Comparison of ENCODE assay signal across 20 mouse cellular contexts in the genomic region with DNA sequence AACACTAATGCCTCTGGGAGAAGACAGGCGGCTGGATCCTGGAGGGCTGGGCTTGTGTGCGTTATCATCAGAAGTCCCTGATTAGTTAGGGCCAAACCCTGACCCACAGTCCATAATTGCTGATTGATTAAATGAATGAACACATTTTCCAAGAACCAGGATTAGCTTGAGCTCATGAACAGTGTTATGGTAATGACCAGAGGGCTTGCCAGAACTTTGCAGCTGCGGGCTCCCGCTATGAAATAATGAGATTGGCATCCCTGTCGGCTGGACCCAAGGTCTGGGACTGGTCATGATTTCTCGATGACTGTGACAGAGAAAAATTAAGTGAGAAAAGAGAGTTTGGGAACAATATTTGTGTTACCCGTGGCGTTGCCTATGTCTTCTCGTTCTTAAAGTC. TPM values are rescaled to one million over a fixed set of nuclear protein-coding genes. Genes with fewer than 3 reads are reported as not detected.
DNase-seq lines count a peak whose midpoint lies in the region; ATAC-seq and TF ChIP-seq lines count a peak whose summit lies in the region.
"Had no signal": no experiment of that assay in that cellular context is flagged by ENCODE, and none has a peak within 500 bp of the region (broad histone marks: within the 10 kb centered on the region; RNA-seq: fewer than 3 reads in every experiment).

No protein-coding gene starts in this region.

- no peaks in the 10 kb centered on the region for H3K9me3 ChIP-seq in lung, embryonic 14.5 days (ENCODE audit: low read depth, low read length)
- no peaks in the 10 kb centered on the region for H3K9me3 ChIP-seq in forebrain, embryonic 15.5 days
- H3K9me3 ChIP-seq: heart, embryonic 15.5 days; kidney, embryonic 15.5 days; liver, embryonic 12.5 days had no signal

- no peak overlapping the region for H3K4me2 ChIP-seq in lung, embryonic 14.5 days
- no peak overlapping the region for H3K4me2 ChIP-seq in forebrain, embryonic 15.5 days (replicated peaks)
- H3K4me2 ChIP-seq: heart, embryonic 15.5 days; kidney, embryonic 15.5 days; liver, embryonic 12.5 days; neural tube, embryonic 15.5 days had no signal

- H3K36me3 ChIP-seq in lung, embryonic 14.5 days (ENCODE audit: insufficient read depth): no peaks in the 10 kb centered on the region
- no peaks in the 10 kb centered on the region for H3K36me3 ChIP-seq in forebrain, embryonic 15.5 days
- H3K36me3 ChIP-seq: heart, embryonic 15.5 days; hindbrain, embryonic 10.5 days; kidney, embryonic 15.5 days; liver, embryonic 12.5 days; neural tube, embryonic 15.5 days had no signal

- no peak for TF ChIP-seq POLR2A in lung, adult 2 months (IDR thresholded peaks at IDR 0.05; ENCODE audit: borderline replicate concordance, extremely low read depth, low read depth, low read length)

- no peak for ATAC-seq in lung, embryonic 14.5 days (ENCODE audit: insufficient read depth)
- peak; percentile 60; the same call in 1 of the 2 replicates for ATAC-seq in forebrain, embryonic 15.5 days (replicated peaks)
- ATAC-seq: inflammation-experienced regulatory T-cells, adult 6 months; liver, embryonic 12.5 days had no signal

- H3K27me3 ChIP-seq in lung, embryonic 14.5 days (ENCODE audit: insufficient read depth, low read length): no peaks in the 10 kb centered on the region
- H3K27me3 ChIP-seq in forebrain, embryonic 15.5 days: no peaks in the 10 kb centered on the region
- H3K27me3 ChIP-seq: heart, embryonic 15.5 days; kidney, embryonic 15.5 days; liver, embryonic 12.5 days had no signal

- TF ChIP-seq CTCF in lung, embryonic 14.5 days (IDR thresholded peaks at IDR 0.05; ENCODE audit: low read depth): no peak
- TF ChIP-seq CTCF in lung, adult 2 months (IDR thresholded peaks at IDR 0.05; ENCODE audit: insufficient read depth, low read length): no peak

- no peak overlapping the region for H3K4me3 ChIP-seq in lung, embryonic 14.5 days (ENCODE audit: low read depth, low read length)
- H3K4me3 ChIP-seq in lung, adult 2 months (replicated peaks; ENCODE audit: extremely low read depth, low read depth, low read length): no peak overlapping the region
- H3K4me3 ChIP-seq in forebrain, embryonic 15.5 days: no peak overlapping the region
- H3K4me3 ChIP-seq: erythroblast, embryonic 14.5 days; gastrocnemius, adult 2 months; heart, embryonic 15.5 days; hindbrain, embryonic 10.5 days; kidney, embryonic 15.5 days; liver, embryonic 12.5 days; neural tube, embryonic 15.5 days had no signal

- H3K4me1 ChIP-seq in lung, embryonic 14.5 days (ENCODE audit: insufficient read depth): no peaks in the 10 kb centered on the region
- H3K4me1 ChIP-seq in lung, adult 2 months (ENCODE audit: control insufficient read depth, insufficient read depth, low read length): no peaks in the 10 kb centered on the region
- no peaks in the 10 kb centered on the region for H3K4me1 ChIP-seq in forebrain, embryonic 15.5 days
- H3K4me1 ChIP-seq: heart, embryonic 15.5 days; hindbrain, embryonic 10.5 days; kidney, embryonic 15.5 days; liver, embryonic 12.5 days; neural tube, embryonic 15.5 days had no signal

- H3K9ac ChIP-seq in lung, embryonic 14.5 days: no peak overlapping the region
- H3K9ac ChIP-seq in forebrain, embryonic 15.5 days (replicated peaks): no peak overlapping the region
- H3K9ac ChIP-seq: heart, embryonic 15.5 days; kidney, embryonic 15.5 days; liver, embryonic 12.5 days; neural tube, embryonic 15.5 days had no signal

- no peak overlapping the region for H3K27ac ChIP-seq in lung, embryonic 14.5 days (ENCODE audit: low read depth)
- H3K27ac ChIP-seq in forebrain, embryonic 15.5 days (replicated peaks): no peak overlapping the region
- H3K27ac ChIP-seq: gastrocnemius, adult 2 months; heart, embryonic 15.5 days; hindbrain, embryonic 10.5 days; kidney, embryonic 15.5 days; liver, embryonic 12.5 days; neural tube, embryonic 15.5 days had no signal

- peak; percentile 48 for DNase-seq in cerebellum, postnatal 10 days
- no peak for DNase-seq in cerebellum, postnatal 36 days
- DNase-seq in lung, embryonic 14.5 days: peak; percentile 59
- no peak for DNase-seq in lung, adult 2 months
- DNase-seq in 3134 (ENCODE audit: extremely low read depth, insufficient read length, low spot score): peak; percentile 29
- no peak for DNase-seq in kidney, postnatal 14 days
- DNase-seq in right cerebral cortex, postnatal 25 days: no peak
- DNase-seq: adrenal gland, adult 8-10 months; cerebellum, adult 18-20 months; gastrocnemius, adult 2 months; layer of hippocampus, postnatal 36 days; thymus, adult 18-20 months had no signal

- WGBS in lung, embryonic 14.5 days: 55% methylated on average over 9 of the region's 9 CpGs
- 69% methylated on average over 9 of the region's 9 CpGs for WGBS in lung, adult 2 months
- WGBS in forebrain, embryonic 15.5 days: 48% methylated on average over 9 of the region's 9 CpGs

RNA-seq across cellular contexts. Expression of a gene that starts 44.5 kb away (rescaled TPM):
- polyA plus RNA-seq in lung, embryonic 14.5 days (2014; fragmentation: Nextera tagmentation; extraction: Ambion mirVana): 20.4 and 22.0 TPM in 2 replicates
- 48.6 and 75.9 TPM in 2 replicates for polyA plus RNA-seq in lung, adult 2 months (2012; rRNA removed)
- 7.4 TPM in 2 replicates for polyA plus RNA-seq in forebrain, embryonic 15.5 days (2015; fragmentation: Nextera tagmentation; extraction: Ambion mirVana)
- polyA plus RNA-seq: inflammation-experienced regulatory T-cells, adult 6 months had no signal

Comparison
In these comparisons a context has a peak if more than half of its experiments do, and no peak if none do; other contexts are left out.
1. DNase-seq: peak in cerebellum, postnatal 10 days (2 of 2), lung, embryonic 14.5 days (single experiment) and 3134 (single experiment); none in cerebellum, postnatal 36 days (0 of 2), lung, adult 2 months (single experiment), kidney, postnatal 14 days (single experiment) and right cerebral cortex, postnatal 25 days (single experiment).